Mouse (Mus musculus) right cerebral cortex, postnatal 4 days (tissue): ENCODE data around the gene Rap1gap.

Experiments
- DNase-seq: peaks from one replicate; pipeline ENCODE4 v3.0.0-alpha.2; 2022

Rap1gap gene

DNA sequence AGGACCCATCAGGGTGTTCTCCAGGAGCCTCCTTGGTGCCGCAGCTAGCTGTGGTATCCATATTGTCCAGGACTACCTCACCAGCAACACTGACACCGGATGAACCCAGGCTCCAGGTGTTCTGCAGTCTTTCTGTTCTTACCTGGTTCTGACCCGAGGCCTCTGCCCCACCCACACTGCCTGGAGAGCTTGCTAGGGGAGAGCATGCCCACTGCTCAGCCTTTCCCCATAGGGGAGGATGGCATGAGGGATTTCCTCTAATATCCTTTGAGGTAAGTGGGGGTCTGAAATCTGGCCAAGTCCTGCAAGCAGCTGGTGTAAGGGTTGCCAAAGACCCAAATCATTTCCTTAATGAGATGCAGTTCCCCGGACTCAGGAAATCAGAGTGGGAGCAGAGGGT lies 1.0 kb upstream of the Rap1gap start:
- no peak for DNase-seq

DNA sequence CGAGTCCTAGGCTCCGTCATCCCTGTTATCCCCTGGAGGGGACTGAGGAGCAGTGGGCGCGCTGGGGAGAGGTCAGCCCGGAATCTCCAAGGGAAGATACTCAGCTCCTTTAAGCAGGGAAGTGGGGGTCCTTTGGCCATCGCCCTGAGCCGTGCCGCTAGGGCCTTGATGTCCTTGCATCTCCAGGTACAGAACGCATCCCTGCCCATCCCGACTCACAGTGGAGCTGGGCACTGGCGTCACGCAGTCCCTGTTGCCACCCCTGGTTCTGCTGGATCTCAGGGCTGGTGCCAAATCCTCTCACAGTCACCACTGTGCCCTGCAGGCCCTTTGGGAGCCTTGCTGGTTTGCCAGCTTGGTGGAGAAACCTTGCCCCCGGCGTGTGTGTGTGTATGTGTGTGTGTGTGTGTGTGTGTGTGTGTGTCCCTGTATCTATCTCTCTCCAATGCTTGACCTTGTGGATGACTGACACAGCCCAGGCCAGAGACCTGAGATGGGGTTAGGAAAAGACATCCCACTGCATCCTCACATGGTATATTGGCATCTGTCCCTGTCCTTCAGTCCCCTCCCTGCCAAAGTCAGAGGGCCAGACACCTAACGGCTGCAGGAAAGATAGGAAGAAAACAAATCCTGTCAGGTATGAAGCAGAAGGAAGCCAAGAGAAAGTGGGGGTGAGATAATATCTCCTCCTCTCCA lies 602 bp downstream of the Rap1gap start:
- no peak for DNase-seq

DNA sequence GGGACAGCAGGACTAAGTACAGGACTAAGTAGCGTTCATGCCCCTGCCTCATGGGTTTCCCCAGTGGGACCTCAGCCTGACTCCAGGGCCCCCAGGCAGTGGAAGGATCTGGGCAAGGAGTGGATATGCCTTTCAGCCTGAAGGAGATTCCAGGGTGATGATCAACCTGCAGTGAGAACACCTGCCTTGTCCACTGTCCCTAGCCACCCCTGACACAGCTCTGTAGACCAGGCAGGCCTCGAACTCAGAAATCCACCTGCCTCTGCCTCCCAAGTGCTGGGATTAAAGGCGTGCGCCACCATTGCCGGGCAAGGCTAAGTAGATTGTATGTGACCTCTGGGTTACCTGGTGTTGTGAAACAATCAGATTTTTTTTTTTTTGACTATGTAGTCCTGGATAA lies 1.3 kb downstream of the Rap1gap start:
- DNase-seq, result no peak

DNA sequence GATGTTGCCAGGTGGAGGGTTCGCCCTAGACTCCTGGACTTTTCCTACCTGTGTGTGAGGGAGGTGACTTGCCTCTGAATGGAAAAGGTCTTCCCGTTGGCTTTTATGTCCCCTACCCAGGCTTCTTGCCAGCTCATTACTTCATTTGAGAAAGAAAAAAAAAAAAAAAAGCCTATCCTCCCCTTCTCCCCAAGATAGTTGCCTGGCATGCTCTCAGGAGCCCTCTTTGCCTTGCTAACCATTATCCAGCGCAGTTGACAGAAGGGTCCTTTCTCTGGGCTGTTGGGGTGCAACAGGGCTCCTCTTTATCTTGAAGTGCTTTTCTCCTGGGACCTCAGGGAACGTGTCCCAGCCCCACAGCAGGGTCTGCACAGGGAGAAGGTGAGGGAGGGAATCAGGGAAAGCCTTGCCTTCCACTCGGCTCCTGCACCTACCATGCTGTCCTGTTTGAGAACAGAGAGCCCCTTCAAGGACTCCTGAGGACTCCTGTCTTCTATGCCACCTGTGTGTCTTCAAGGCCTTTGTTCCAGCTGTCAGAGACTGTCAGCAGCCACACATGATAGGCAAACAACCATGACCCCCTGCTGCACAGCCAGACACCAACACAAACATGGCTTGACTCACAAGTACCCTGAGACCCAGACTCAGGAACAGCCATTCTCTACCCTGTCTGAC lies 1.9 kb downstream of the Rap1gap start:
- no peak for DNase-seq

DNA sequence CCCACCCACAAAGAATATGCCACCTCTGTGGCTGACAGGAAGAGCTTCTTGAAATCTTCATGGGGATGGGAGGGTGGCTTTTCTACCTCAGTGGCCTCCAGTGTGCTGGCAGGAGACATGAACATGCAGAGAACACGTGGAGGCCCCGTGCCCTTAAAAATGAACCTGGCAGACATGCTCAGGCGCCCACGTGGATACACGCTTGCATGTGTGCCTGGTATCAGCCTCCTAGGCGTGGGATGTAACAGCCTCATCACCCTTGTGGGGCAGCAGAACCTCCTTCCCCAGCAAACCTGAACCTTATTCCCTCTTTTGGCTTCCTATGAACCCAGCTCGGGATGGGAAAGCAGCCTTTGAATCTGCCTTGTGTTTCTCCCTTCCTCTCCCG lies 2.4 kb downstream of the Rap1gap start:
- DNase-seq, result no peak

DNA sequence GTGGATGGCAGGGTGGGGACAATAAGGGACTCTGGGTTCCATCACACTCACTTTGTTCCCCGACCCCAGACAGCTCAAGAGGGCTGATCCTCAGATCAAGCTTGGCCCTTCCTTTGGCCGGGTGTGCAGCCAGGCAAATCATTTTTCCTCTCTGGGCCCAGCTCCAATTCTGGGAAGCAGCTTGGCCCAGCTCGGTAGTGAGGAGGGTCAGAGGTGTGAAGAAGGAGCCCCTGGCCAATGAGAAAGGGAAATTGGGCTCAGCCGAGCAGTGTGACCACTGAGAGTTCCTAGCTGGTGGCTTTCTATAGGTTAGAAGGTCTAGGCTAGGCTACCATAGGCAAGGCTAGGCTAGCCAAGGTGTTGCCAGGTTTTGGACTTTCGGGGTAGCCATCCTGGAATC lies 3.2 kb downstream of the Rap1gap start:
- no peak for DNase-seq

DNA sequence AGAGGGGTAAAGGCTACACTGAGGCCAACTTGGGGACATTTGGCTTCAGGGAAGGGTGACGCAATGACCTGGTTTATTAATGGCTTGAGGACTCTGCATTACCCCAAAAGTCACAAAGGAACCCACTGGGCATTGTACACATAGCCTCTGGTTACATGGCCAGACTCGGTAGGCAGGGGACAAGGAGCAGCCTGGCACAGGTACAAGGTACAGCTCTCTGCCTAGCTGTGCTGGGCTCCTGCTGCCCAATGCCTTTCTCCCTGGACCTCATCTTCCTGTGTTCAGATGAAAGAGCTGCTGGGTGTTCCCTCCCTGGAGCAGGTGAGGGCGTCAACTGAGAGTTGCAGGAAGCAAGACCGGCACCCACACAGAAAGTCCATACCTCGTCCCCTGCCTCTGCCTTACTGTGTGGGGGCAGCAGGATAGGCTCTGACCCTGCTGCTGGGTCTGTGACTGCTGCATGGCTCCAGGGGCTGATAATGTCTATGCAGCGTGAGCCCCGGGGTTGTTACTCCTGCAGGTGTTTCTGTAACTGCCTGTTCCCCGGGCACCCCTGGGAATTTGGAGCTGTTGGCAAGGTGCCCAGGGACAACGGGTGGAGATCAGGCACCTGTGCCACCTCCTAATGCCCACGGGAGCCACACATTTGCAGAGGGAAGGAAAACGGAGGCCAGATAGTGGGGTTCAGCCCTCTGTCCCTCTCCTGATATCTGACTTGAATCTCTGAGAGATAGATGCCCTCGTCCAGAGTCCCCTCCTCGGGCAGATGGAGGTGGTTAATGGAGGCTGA lies 7.4 kb downstream of the Rap1gap start:
- DNase-seq, result no peak

DNA sequence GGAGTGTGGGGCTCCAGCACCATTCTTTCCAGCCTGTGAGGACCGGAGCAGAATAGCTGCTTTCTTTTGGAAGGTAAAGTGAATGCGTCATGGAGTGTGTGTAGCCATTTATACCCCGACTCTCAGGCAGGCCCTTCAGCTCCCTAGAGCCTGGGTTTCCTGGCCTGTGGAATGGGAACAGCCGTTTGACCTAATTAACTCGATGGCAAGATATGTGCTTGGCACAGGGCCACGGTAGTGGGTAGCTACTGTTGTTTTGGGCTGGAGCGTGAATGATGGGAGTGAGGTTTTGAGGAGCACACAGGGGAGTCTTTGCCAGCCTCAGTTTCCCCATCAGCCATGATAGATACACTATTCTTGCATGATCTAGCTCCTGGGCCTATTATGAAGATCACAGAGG lies 11.0 kb downstream of the Rap1gap start:
- DNase-seq, result no peak

DNA sequence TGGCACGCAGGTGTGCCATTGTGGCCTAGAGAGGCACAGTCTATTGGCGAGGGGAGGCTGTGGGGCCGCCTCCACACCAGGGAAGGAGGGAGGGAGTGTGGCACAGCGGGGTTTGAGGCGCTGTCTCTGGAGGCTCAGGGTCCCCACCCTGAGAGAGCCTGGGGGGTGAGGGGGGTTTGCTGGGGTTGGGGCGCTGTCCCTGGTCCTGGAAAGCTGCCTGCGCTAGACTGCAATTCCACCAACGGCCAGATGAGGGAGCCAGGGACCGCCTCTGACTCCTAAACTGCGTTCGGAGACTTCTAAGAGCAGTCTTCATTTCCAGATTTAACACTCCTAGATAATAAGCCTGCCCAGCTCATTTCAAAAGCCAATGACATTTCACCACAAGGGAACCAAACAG lies 11.5 kb downstream of the Rap1gap start:
- DNase-seq, result peak; percentile 84

DNA sequence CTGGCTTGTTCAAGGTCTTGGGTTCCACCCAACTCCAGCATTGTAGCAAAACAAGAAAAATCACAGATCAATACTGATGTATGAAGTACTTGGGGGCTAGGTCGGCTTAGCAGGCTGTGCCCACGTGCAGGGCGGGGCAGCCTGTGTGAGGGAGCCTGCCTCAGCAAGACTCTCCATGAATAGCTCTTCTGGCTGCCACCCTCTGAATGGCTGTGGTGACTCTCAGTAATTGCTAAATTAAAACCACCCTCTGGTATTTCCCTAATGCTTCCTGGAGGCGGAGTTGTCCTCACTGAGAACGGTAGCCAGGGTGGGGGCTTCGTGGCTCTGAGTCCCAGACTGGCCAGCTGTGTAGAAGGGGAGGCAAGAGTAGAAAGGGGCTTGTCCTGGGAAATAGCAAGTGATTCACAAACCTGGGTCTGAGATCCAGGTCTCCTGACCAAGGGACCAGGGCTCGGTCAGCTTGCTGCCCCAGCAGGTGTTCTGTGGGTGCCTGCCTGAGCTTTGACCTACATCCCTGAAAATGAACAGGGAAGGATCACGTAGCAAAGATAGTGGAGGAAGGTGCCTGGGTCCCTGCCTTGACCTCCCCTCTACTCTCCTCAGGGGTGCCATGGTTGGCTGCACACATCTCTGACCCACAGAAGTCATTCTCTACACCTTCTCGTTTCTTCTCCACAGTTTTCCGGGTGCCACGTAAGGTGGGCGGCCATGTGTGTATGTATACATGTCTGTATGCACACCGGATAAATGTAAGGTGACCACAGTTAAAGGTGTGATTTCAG lies 12.4 kb downstream of the Rap1gap start:
- no peak for DNase-seq

DNA sequence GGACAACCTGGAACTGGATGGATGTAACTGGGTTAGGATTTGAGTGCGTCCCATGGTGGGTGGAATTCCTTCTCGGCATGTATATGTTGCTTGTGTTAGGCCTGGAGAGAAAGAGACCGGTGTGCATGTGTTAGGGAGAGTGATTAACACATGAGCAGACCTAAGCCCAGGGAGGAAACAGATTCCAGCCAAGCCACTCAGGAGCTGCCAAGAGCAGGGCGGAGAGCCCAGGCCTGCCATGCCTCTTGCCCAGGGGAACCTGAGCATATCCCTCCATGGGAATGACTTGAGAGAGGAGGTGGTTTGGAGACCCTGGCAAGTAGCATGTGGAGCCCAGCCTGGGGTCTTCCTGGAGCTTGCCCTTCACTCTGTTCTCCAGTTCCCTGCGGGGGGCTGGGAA lies 13.4 kb downstream of the Rap1gap start:
- DNase-seq, result no peak

DNA sequence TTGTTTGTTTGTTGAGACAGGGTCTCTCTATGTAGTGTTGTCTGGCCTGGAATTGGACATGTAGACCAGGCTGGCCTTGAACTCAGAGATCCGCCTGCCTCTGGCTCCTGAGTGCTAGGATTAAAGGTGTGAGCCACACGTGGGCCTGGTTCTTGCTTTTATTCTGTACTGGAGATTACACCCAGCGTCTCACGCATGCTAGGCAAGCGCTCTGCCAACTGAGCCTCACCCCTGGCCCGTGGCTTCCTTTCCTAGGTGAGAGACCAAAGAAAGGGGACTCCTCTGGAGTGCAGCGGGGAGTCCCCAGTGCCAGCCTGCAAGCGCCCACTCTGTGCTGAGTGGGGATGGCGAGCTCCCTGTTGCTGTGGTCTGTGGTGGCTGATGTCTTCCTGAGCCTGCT lies 14.0 kb downstream of the Rap1gap start:
- no peak for DNase-seq

DNA sequence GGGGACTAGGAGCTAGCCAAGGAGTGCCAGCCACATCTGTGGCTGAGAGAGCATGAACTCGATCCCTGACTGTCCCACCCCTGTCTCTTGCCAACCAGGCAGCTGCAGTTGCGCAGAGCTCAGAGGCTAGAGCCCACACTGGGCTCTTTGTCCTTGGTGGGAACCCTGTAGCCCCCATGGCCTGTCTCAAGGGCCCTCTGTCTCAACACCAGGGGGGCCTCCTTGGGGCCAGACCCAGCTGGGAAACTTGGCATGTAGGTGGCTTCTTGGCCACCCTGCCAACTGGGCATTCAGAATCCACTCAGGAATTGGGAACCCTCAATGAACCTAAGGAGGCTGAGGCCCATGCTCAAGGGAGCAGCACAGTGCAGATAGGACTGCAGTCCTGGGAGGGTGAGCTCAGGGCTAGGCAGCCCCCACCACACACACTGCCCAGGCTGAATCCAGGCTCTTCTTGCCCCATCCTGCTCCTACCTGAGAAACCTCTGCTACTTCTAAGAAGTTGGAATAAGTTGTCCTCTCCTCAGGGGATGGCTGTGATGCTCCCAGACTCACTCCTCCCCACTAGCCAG lies 15.5 kb downstream of the Rap1gap start:
- peak; percentile 47 for DNase-seq

DNA sequence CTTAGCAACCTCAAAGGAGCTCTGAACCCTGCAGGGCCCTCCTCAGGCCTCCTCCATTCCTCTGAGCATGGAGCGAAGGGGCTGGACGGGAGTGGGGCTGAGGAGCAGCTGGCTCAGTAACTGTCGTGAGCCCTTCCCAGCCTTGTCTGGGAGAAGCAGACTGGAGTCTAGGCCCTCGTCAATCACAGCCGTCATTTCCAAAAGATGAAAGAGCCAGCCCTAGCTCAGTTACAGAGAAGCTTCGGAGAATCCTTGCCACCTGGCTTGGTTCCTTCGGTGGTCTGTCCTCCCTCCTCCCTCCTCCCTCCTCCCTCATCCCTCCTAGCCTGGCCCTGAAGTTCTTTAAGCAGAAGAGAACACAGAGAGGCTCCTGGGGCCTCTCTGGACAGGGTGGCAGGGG lies 16.2 kb downstream of the Rap1gap start:
- DNase-seq, result no peak

DNA sequence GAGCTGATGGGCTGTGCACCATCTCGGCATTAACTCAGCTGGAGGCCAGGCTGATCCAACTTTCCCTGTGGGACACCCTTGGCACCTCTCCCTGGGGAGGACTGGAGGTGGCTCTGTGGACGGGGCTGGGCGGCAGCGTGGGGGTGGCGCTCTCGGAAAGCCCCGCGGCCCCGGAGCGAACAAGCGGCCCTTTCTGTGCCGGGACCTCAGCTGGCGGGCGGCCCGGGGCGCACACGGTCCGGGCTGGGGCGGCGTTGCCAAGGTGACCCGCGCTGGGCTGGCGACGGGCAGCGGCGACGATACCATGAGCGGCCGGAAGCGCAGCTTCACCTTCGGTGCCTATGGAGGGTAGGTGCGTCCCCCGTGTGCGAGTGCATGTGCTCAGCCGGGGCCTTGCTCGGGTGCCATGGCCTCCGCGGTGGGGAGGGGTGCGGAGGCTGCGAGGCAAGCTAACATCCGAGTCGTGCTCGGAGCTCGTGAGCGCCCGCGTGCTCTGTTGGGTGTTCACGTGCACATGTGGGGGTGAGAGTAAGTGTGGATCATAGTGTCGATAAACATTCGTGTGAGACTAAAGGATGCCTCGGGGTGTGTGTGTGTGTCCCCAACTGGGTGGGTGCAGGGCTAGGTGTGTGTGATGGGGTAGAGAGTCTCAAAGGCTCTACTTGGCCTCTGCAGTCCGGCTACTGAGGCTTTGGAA lies 17.0 kb downstream of the Rap1gap start:
- DNase-seq, result peak; percentile 78

DNA sequence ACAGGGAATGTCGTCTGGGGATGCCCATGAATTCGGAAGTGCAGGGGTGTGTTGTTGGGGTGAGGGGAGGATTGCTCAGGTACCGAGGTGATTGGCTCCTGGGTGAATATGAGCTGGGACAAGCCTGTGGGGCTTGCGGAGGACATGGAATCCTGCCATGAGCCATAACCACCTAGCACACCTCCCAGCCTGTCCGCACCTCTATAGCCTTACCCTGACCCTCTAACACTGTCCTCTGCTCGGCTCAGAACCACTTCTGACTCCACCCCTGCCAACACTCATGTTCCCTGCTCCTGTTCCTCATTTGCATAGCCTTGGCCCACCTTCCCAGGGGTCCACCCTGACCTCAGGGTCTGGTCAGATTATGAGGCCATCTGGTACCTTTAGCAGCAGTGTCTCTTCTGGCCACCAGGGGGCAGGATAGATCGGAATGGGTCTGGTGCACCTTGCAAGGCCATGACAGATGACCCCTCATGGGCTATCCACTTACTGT lies 18.5 kb downstream of the Rap1gap start:
- DNase-seq, result no peak

DNA sequence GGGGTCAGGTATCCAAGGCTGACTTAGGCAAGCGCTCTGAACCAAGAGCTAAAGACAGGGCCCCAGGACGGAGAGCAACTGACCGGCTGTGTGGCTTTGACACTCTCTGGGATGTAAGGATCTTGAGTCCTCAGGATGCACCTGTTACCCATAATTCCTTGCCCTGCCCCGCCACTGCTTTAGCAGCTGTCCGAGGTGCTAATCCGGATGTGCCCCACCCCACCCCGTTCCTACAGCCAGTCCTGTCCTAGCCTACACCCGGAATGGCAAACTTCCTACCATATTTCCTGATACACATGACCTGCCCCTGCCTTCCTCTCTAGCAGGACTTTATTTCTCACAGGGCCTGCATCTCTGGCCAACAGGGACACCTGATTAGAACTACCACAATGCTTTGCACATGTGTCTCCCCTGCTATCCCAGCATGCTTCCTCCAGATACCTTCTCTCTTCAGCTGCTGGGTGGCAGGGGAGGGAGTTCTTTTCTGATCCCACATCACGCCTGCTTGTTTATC lies 20.4 kb downstream of the Rap1gap start:
- no peak for DNase-seq

DNA sequence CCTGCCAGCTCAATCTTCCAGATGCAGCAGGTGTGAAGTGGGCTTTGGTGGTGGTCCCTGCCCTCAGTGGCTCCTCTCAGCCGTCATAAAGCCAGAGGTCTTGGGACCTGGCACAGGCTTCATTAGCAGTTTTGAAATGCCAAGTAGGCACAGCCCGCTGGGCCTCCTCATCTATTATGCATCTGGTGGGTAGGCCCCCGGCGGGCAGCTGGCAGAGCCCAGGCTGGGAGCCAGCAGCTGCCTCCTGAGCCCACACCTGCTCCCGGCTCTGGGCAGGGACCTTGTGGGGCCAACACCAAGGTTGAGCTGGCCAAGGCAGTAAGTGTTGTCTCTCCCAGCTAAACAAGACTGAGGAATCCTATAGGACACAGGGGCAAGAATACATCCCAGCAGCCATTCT lies 21.8 kb downstream of the Rap1gap start:
- no peak for DNase-seq

DNA sequence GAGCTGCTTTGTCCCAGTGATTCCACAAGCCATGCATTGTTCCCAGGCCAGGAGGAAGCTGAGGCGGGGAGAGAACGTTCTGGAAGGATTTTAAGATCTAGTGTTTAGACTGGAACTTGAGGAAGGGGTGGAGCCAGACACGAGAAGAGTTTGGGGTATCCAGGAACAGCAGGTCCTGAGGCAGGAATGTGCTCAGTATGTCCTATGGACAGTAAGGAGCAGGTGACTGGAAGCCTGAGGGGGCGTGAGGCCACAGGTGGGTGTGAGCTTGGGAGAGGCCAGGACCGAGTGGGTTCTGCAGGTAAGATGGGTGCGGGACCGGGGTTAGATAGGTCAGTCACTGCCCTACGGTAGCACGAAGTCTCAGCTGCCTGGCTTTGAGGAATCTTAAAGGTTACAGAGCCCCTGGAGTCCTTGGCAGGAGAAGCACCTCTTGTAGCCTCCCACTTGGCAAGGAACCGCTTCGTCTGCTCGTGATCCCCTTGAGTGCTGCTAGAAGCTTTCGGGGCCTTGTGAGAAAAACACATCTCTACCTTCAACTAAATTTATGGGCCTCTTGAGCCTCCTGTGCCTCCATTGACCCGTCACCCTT lies 22.8 kb downstream of the Rap1gap start:
- DNase-seq, result no peak

DNA sequence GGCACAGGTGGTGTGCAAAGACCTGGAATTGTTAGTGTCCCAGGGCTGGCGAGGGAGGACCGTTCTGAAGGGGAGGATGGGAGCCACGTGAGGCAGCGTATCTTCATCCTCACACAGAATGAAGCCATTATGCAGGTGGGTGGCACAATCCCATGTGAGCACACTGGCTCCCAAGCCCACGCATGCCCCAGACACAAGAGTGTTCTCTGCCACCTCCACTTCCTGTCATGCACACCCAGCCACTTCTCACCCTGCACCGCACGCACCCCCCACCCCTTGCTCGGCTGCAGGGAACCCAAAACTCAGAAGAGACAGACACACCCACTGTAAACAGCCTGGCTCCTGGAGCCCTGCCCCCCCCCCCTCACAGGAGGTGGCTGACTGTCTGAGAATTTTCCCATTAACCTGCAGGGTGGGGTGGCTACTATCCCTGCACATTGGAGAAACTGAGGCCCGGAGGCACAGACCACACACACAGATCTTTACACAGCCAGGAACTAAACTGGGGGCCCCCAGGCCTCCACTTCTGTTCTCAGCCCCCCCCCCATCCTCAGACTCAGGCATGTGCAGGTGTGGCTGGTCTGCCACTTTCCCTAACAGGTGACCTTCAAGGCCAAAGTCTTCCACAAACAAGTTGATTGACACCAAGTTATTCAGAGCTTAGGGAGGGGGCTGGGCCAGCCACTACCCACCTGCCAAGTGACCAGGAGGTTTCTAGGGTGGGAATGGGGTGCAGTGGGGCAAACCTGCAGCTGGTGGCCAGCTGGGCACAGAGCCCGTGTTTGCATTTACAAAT lies 27.8 kb downstream of the Rap1gap start:
- DNase-seq, result no peak

DNA sequence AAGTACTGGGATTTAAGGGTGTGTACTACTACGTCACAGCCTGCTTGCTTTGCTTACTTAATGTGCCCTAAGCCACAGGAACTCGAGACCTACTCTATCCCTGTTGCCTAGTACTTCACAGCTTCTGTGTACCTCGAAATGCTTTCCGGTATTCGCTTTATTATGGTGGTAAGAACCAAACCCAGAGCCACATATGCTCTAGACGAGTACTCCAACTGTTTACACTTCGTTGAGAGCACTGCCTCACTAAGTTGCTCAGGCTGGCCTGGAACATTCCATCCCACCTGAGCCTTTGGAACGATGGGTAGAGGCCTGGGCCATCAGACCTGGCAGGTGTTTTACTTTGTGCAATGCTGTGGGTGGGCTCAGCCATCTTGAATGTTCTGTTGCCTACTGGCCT lies 30.8 kb downstream of the Rap1gap start:
- no peak for DNase-seq
